Mouse (Mus musculus): ENCODE results near the gene Mapk8.

DNA sequence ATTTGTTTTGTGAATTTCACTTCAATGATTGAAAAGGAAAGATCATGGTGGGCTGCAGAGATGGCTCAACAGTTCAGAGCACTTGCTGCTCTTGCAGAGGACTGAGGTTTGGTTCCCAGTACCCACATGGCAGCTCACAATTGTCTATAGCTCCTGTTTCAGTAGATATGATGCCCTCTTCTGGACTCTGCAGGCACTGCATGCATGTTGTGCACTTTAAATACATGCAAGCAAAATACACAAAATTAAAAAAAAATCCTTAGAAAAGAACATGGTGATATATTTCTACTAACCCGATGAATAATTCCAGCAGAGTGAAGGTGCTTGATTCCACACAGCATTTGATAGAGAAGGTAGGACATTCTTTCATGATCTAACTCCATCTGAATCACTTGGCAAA is 44.6 kb downstream of the Mapk8 start:
- TF ChIP-seq CTCF (IDR thresholded peaks at IDR 0.05; ENCODE audit: low read depth, low read length) = 0 out of 2 replicates have a peak, but pooled peaks have one; percentile 12
- no peak for TF ChIP-seq GATA1 (IDR thresholded peaks at IDR 0.05; ENCODE audit: borderline replicate concordance, low read length)
- no peak for TF ChIP-seq TAL1 (conservative IDR thresholded peaks at IDR 0.05; ENCODE audit: low read depth, low read length)
- TF ChIP-seq POLR2AphosphoS5 (IDR thresholded peaks at IDR 0.05; ENCODE audit: insufficient replicate concordance, low read depth, low read length) = no peak

Measured in G1E (cell line).